Mouse (Mus musculus) embryo, embryonic 10.5 days (tissue): ENCODE measurements around the gene Pctp.

Experiments used
- DNase-seq: peaks from one replicate; pipeline ENCODE4 v3.0.0-alpha.2; 2015; ENCODE audit warnings: low spot score

The Pctp gene

GRCm38 (mm10) chr11:90002231-90002986 lies at the start of gene Pctp:
Gene Pctp (minus strand): TSS chr11:90002894.
- DNase-seq = peak; percentile 96

GRCm38 (mm10) chr11:90050016-90050415 lies 47.3 kb upstream of the Pctp start:
- DNase-seq = no peak

DNA sequence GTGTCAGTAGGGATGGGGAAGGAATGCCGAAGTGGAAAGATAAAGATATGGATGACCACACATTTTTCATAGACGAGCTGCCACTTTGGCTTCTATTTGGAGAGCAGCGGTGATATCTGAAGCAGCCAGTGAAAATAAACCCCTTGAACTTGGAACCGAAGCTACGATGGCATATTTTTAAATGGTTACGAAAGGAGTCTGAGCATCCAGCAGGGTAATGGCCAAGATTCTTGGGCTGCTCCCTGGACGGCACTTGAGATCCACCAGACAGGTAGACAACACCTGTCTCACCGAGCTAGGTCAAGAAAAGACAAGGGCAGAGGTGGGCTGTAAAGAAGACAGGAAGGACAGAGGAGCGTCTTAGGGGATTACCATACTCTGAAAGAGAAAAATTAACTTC lies 44.6 kb upstream of the Pctp start:
- DNase-seq = no peak

GRCm38 (mm10) chr11:90046211-90046610 lies 43.5 kb upstream of the Pctp start:
- no peak for DNase-seq

DNA sequence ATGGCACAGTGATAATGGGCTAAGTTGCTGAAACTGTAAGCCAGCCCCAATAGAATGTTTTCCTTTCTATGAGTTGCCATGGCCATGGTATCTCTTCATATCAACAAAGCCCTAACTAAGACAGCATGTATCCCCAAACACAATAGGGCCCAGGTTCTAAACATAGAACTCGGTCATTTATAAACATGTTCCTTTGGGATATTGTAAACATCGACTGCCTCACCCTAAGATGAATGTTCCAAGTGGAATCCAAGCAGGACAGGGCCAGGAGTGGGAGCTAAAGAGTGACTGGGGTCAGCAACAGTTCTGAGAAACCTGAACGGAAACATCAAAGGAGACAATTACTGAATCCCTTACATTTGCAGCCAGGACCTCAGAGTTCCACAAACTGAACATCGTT lies 41.8 kb upstream of the Pctp start:
- no peak for DNase-seq

GRCm38 (mm10) chr11:90038022-90038421 lies 35.3 kb upstream of the Pctp start:
- peak; percentile 79 for DNase-seq

- no peak for DNase-seq
Observed at GRCm38 (mm10) chr11:90036416-90036815, 33.7 kb upstream of the Pctp start.

- no peak for DNase-seq
Observed at GRCm38 (mm10) chr11:90035532-90035931, 32.8 kb upstream of the Pctp start.

DNA sequence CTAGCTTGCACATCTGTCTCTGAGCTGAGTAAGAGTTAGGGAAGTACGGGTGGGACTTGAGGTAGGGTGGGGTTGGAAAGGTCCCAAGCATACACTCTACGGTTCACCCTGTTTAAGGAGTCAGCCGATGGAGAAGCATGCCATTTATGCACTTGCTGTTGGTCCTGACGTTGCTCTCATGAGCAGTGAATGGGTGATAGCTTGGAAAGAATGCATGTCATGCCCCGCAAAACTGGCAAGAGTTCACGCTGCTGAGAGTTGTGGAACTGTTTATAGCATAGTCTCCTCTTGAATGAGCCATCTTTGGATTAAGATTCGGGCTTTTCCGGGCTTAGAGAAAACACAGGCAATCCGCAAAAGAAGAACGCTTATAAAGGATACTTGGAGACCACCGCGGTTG lies 32.0 kb upstream of the Pctp start:
- no peak for DNase-seq

GRCm38 (mm10) chr11:90033442-90033841 lies 30.7 kb upstream of the Pctp start:
- no peak for DNase-seq

- peak; percentile 35 for DNase-seq
Observed at GRCm38 (mm10) chr11:90032807-90033206, 30.1 kb upstream of the Pctp start.

GRCm38 (mm10) chr11:90031076-90031475 lies 28.4 kb upstream of the Pctp start:
- no peak for DNase-seq

- DNase-seq = peak; percentile 87
Observed at GRCm38 (mm10) chr11:90030557-90030956, 27.9 kb upstream of the Pctp start.

GRCm38 (mm10) chr11:90029841-90030398 lies 27.2 kb upstream of the Pctp start, which contains the start of gene Tmem100:
Gene Tmem100 (plus strand): TSS chr11:90030348.
- DNase-seq = no peak

DNA sequence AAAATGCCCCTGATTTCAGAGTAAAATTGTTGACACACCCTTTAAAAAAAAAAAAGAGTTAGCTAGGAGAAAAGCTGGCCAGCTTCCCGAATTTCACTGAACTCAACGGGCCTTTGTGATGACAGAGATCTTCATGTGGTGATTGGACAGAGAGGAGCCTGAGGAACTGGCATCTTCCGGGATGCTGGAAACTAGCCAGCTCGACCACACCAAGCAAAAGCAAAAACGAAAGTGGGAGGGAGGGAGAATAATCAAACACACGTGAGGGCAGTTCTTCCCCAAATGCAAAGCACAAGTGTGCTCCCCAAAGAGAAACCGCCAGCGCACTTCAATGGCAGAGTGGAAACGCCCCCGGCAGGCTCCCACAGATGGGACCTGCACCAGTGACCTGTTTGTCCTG lies 26.7 kb upstream of the Pctp start:
- no peak for DNase-seq

DNA sequence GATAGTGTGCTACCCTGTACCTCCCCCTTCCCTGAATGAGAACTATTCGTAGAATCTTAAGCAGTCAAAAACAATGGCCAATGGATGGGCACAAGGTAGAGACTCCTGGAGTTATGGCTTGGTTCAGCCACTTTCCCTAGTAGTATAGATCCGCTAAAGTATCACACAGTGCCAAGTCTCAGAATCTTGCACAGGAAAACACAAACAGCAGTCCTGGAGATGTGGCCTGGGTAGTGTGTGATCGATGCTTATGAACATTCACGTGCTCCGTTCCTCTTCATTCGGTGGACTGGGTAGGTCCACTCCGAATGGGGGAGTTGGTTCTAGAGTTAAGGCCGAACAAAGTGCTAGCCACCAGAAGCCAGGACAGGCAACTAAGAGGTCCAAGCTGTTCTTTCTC lies 26.1 kb upstream of the Pctp start:
- DNase-seq = no peak

- DNase-seq = no peak
Observed at GRCm38 (mm10) chr11:90027216-90027615, 24.5 kb upstream of the Pctp start.

DNA sequence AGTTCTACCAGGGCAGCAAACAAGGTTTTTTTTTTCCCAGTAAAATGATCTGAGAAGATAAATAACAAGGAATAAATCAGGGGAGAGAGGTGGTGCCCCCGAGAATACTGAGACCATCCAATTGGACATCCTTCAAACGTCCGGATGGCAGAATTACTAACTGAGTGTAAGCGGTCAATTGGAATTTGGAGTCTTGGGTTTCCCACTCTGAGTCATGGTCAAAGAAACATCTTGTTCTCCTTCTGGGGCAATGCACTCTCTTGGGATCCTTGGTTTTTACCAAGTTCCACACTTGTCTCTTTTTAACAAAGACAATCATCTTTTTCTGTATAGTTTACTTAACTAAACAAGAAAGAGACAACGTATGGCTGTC lies 24.1 kb upstream of the Pctp start:
- no peak for DNase-seq

GRCm38 (mm10) chr11:90025891-90026801 lies 23.5 kb upstream of the Pctp start:
- no peak for DNase-seq

DNA sequence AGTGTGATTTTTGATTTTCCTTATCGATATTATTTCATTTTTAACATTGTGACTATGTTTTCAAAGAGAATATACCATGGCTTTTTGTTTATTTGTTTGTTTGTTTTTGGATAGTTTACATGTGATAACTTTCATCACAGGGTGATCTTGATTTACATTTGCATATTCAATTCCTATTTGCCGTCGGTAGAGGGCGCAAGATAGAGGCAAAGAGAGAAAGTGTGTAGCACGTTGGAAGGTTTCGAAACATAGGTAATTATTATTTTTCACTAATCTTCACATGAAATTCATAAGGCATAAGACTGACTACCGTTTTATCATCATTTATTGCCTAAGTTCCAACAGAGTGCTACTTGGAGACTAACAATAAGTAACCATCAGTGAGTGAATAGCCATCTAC lies 16.5 kb upstream of the Pctp start:
- peak; percentile 56 for DNase-seq

GRCm38 (mm10) chr11:90015281-90015680 lies 12.6 kb upstream of the Pctp start:
- no peak for DNase-seq

GRCm38 (mm10) chr11:90013657-90014056 lies 11.0 kb upstream of the Pctp start:
- no peak for DNase-seq
